Mouse (Mus musculus): ENCODE measurements around the gene Polk. TPM values are rescaled to one million over a fixed set of nuclear protein-coding genes. Genes with fewer than 3 reads are reported as not detected.
A peak's percentile ranks its signal among the peaks of the same experiment; 100 is the strongest.

The Polk gene
- polyA plus RNA-seq, 1 experiment from 2014 or later: 12.3 TPM

GRCm38 (mm10) chr13:96433648-96434190 lies 108.7 kb downstream of the Polk start:
- no peak overlapping the region for H3K27ac ChIP-seq
- H3K9me3 ChIP-seq: no peaks in the 10 kb centered on the region
- H3K4me3 ChIP-seq: no peak overlapping the region
- no peak for ATAC-seq (ENCODE audit: insufficient number of reproducible peaks, insufficient read depth, low FRiP score, low TSS enrichment)
- no peaks in the 10 kb centered on the region for H3K36me3 ChIP-seq
- no peaks in the 10 kb centered on the region for H3K27me3 ChIP-seq
- H3K9ac ChIP-seq: no peak overlapping the region
- no peak overlapping the region for H3K4me2 ChIP-seq (replicated peaks)
- WGBS: 70% methylated on average over 11 of the region's 11 CpGs
- H3K4me1 ChIP-seq: peaks cover 18% of the 10 kb centered on the region

- Histone ChIP-seq H3K36me3 (no peaks in the 10 kb centered on the region), H3K4me1 (peaks cover 18% of the 10 kb centered on the region), H3K27ac (no peak overlapping the region), H3K9me3 (no peaks in the 10 kb centered on the region), H3K4me2 (replicated peaks) (no peak overlapping the region), H3K4me3 (no peak overlapping the region), H3K27me3 (no peaks in the 10 kb centered on the region), H3K9ac (no peak overlapping the region)
- WGBS: 83% methylated on average over 6 of the region's 6 CpGs
- ATAC-seq (ENCODE audit: insufficient number of reproducible peaks, insufficient read depth, low FRiP score, low TSS enrichment): no peak
These were observed 109.3 kb downstream of the Polk start for GRCm38 (mm10) chr13:96433041-96433440.

DNA sequence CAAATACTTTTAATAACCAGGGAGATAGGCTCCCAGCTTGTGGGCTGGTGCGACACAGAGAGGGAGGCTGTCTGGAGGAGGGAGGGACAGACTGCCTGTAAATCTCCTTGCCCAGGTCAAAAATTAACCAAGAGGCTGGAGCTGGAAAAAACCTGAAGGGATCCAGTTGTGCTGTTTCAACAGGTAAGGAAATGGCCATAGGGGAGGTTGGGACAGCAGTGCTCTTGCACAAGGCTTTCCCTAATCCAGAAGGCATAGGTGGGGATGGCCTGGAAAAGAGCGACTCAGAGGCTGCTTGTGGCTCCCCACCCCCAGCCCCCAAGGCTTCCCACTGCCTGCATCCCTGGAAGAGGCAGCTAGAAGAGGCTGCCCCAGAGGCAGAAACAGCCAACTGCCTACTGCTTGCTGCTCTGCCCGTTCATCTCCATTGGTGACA lies 110.0 kb downstream of the Polk start:
- no peak overlapping the region for H3K4me2 ChIP-seq (replicated peaks)
- H3K36me3 ChIP-seq: no peaks in the 10 kb centered on the region
- H3K4me1 ChIP-seq: peaks cover 18% of the 10 kb centered on the region
- H3K9me3 ChIP-seq: no peaks in the 10 kb centered on the region
- WGBS: 46% methylated on average over 3 of the region's 3 CpGs
- no peak for ATAC-seq (ENCODE audit: insufficient number of reproducible peaks, insufficient read depth, low FRiP score, low TSS enrichment)
- H3K9ac ChIP-seq: no peak overlapping the region
- H3K27ac ChIP-seq: no peak overlapping the region
- no peak overlapping the region for H3K4me3 ChIP-seq
- no peaks in the 10 kb centered on the region for H3K27me3 ChIP-seq

DNA sequence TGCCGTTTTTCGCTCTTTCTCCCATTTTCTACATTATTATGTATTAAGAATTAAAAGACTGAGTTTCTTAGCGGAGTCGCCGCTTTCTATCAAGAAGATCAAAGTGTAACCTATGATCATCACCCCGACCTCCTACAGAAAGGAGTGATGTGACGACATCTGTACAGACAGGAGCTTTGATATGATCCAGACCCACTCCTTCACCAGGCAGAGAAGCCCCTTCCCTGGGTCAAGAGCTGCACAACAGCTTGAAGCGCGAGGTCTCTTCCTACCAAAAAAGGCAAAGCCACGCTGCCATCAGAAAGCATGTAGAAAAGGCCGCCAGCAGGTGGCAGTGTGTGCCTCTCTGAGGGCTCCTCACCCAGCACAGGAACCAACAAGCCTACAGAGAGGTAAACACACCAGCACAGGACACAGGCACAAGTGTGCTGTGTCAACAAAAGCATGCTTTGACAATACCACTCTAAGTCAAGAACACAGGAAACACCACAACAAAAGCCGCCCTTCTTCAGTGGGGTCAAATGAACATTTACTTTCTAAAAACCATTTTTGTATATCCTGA lies 110.7 kb downstream of the Polk start:
- Histone ChIP-seq H3K9me3 (no peaks in the 10 kb centered on the region), H3K4me3 (no peak overlapping the region), H3K27ac (no peak overlapping the region), H3K4me2 (replicated peaks) (no peak overlapping the region), H3K9ac (no peak overlapping the region), H3K4me1 (peaks cover 21% of the 10 kb centered on the region), H3K27me3 (no peaks in the 10 kb centered on the region), H3K36me3 (no peaks in the 10 kb centered on the region)
- 0 out of 2 replicates have a peak, but pooled peaks have one; percentile 28 for ATAC-seq (ENCODE audit: insufficient number of reproducible peaks, insufficient read depth, low FRiP score, low TSS enrichment)
- WGBS: 32% methylated on average over 12 of the region's 12 CpGs

Other genes with a start within 250 kb of the Polk start
- 19.1 and 19.7 TPM in 2 replicates for gene Poc5, start 154.3 kb downstream of the Polk start, polyA plus RNA-seq (2016; fragmentation: Nextera tagmentation; extraction: Ambion mirVana)
- 0.09 TPM in 1 of 2 replicates, not detected in the other for gene Ankdd1b, start 71.4 kb downstream of the Polk start, polyA plus RNA-seq (2016; fragmentation: Nextera tagmentation; extraction: Ambion mirVana)
- gene Gm17622, start 51.8 kb downstream of the Polk start, polyA plus RNA-seq (2016; fragmentation: Nextera tagmentation; extraction: Ambion mirVana): not detected in 2 replicates
- gene Col4a3bp, start within 50 bp of the Polk start, polyA plus RNA-seq (2016; fragmentation: Nextera tagmentation; extraction: Ambion mirVana): 10.4 and 10.7 TPM in 2 replicates
- 108 and 118 TPM in 2 replicates for gene Hmgcr, start 128.4 kb upstream of the Polk start, polyA plus RNA-seq (2016; fragmentation: Nextera tagmentation; extraction: Ambion mirVana)
- not detected in 2 replicates for gene Ankrd31, start 205.7 kb upstream of the Polk start, polyA plus RNA-seq (2016; fragmentation: Nextera tagmentation; extraction: Ambion mirVana)